Mouse (Mus musculus) testis, adult 2 months (tissue): ENCODE data around the gene Pcbd2. TPM values are rescaled to one million over a fixed set of nuclear protein-coding genes. Genes with fewer than 3 reads are reported as not detected.

Experiments
- H3K27ac ChIP-seq: fragments of 200-500 bp; 2 replicates; pipeline ENCODE4 v1.5.1; 2012; ENCODE audit warnings: low read depth, low read length; ENCODE audit not compliant: control insufficient read depth, insufficient read depth
- H3K27me3 ChIP-seq: fragments of 200-500 bp; 2 replicates; pipeline ENCODE4 v1.6.1; 2012; ENCODE audit warnings: mild to moderate bottlenecking, low read length, moderate library complexity; ENCODE audit not compliant: control insufficient read depth, insufficient read depth
- H3K36me3 ChIP-seq: fragments of 200-500 bp; 2 replicates; pipeline ENCODE4 v1.6.1; 2012; ENCODE audit warnings: mild to moderate bottlenecking, low read length; ENCODE audit not compliant: control insufficient read depth, insufficient read depth
- H3K4me1 ChIP-seq: fragments of 200-500 bp; 2 replicates; pipeline ENCODE4 v1.6.1; 2012; ENCODE audit warnings: low read length; ENCODE audit not compliant: control insufficient read depth, insufficient read depth
- H3K4me3 ChIP-seq: fragments of 200-500 bp; 2 replicates; pipeline ENCODE4 v1.5.1; 2012; ENCODE audit warnings: low read depth, mild to moderate bottlenecking, low read length, moderate library complexity, mixed read lengths; ENCODE audit not compliant: control insufficient read depth
- CTCF ChIP-seq: fragments of 200-500 bp; IDR thresholded peaks from 2 replicates; pipeline ENCODE4 v1.5.1; 2012; ENCODE audit warnings: low read depth, mild to moderate bottlenecking, inconsistent platforms, low read length, moderate library complexity; ENCODE audit not compliant: control insufficient read depth, insufficient read depth, insufficient replicate concordance
- POLR2A ChIP-seq: fragments of 200-500 bp; IDR thresholded peaks from 2 replicates; pipeline ENCODE4 v1.6.1; 2012; ENCODE audit warnings: low read depth, mild to moderate bottlenecking, inconsistent platforms, low read length, moderate library complexity; ENCODE audit not compliant: control insufficient read depth
- polyA plus RNA-seq: library from polyadenylated mRNA; depleted of rRNA; stranded (reverse); fragments of >200 nt; gene quantifications from 2 replicates; pipeline ENCODE4 v1.2.3, GENCODE M21; 2012

The Pcbd2 gene
- polyA plus RNA-seq, 1 experiment: 4.8 TPM

- H3K36me3 ChIP-seq: no peaks in the 10 kb centered on the region
- no peak overlapping the region for H3K27ac ChIP-seq
- TF ChIP-seq POLR2A (no peak), CTCF (no peak)
- H3K27me3 ChIP-seq: no peaks in the 10 kb centered on the region
- H3K4me3 ChIP-seq: no peak overlapping the region
- no peaks in the 10 kb centered on the region for H3K4me1 ChIP-seq
These were observed 6.7 kb downstream of the Pcbd2 start for GRCm38 (mm10) chr13:55733628-55734502.

- no peaks in the 10 kb centered on the region for H3K36me3 ChIP-seq
- no peak overlapping the region for H3K27ac ChIP-seq
These were observed 10.7 kb downstream of the Pcbd2 start for GRCm38 (mm10) chr13:55737885-55738284.

DNA sequence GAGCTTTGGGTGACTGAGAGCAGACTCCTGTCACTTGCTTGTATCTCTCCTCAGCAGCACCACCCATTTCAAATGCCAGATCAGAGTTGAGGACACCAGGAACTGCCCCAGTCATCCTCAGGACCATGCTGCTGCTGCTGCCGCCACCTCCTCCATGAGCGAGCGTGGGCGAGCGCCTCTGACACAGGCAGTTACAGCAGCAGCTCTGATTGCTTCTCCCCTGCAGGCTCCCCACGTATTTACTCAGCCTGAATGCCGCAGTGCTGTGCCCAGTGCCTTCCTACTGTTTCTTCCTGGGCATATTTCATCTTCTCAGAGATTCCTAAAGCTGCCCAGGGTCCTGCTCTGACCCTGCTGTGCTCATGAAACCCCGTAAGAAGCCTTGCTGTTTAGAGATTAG, 15.1 kb downstream of the Pcbd2 start:
- Histone ChIP-seq H3K36me3 (no peaks in the 10 kb centered on the region), H3K27me3 (no peaks in the 10 kb centered on the region), H3K4me3 (no peak overlapping the region), H3K27ac (no peak overlapping the region), H3K4me1 (no peaks in the 10 kb centered on the region)
- TF ChIP-seq CTCF: no peak
- no peak for TF ChIP-seq POLR2A

More at GRCm38 (mm10) chr13:55737885-55738284, 10.7 kb downstream of the Pcbd2 start:
- Histone ChIP-seq H3K4me3 (no peak overlapping the region), H3K4me1 (no peaks in the 10 kb centered on the region), H3K27me3 (no peaks in the 10 kb centered on the region)
- TF ChIP-seq CTCF (no peak), POLR2A (no peak)

DNA sequence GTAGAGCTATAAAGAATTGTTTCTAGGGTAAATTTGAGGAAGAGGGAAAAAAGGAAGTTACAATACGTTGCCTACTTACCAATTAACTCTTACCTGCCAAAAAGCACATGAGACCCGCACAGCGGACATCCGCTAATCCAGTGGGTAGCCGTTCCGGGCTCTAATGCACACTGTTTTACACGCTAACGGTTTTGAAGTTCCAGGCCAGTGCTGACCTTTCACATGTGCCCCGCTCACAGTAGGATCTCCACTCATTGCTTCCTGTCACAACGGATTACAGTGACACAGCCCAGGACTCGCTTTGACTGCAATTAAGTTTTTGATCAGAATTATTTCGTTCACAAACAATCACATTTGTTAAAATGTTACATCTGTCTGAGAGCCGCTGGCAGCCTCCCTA, 27.2 kb downstream of the Pcbd2 start:
- TF ChIP-seq CTCF: no peak
- TF ChIP-seq POLR2A: no peak
- H3K4me1 ChIP-seq: no peaks in the 10 kb centered on the region

DNA sequence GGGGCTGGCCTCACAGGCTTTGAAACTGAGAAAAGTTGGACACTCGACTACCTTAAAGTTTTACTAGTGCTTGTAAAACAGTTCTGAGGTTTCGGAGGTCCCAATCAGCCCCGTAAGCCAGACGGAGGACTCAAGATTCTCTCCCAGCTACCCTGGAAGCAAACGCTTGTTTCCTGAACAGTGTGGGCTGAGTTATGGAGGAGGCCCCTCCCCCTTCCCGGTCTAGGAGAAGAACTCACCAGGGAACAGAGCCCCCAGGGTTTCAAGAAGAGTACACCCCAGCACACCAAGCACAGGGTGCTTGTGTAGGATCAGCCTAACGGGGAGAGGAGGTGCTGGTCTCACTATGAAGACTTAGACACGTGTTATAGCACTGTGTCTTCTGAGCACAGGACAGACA, 29.6 kb downstream of the Pcbd2 start:
- Histone ChIP-seq H3K4me3 (no peak overlapping the region), H3K27me3 (no peaks in the 10 kb centered on the region), H3K36me3 (no peaks in the 10 kb centered on the region), H3K27ac (no peak overlapping the region), H3K4me1 (no peaks in the 10 kb centered on the region)
- TF ChIP-seq POLR2A (no peak), CTCF (no peak)

More for the DNA sequence above, 27.2 kb downstream of the Pcbd2 start:
- Histone ChIP-seq H3K27me3 (no peaks in the 10 kb centered on the region), H3K36me3 (no peaks in the 10 kb centered on the region), H3K4me3 (no peak overlapping the region), H3K27ac (no peak overlapping the region)

- no peaks in the 10 kb centered on the region for H3K27me3 ChIP-seq
- TF ChIP-seq CTCF (no peak), POLR2A (no peak)
- H3K4me1 ChIP-seq: no peaks in the 10 kb centered on the region
- no peak overlapping the region for H3K4me3 ChIP-seq
- H3K36me3 ChIP-seq: no peaks in the 10 kb centered on the region
- H3K27ac ChIP-seq: no peak overlapping the region
These were observed 30.5 kb downstream of the Pcbd2 start for GRCm38 (mm10) chr13:55757645-55758044.

DNA sequence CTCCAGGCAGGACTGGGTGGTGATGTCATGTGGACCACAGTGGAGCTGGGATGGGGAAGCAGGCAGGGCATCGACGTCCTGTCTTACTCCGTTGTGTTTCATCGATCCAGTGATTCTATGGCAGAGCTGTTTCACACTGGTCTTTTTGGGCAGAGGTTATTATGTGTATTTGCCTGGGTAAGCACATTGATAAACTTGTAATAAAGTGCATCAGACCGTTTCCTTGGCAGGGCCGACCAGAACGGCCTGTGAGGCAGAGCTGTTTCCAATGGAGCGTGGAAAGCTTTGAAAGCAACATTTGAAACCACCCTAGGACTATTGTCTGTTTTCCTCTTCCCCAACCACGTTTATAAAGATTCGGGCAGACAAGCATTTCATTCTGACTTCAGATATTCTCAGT, 33.4 kb downstream of the Pcbd2 start:
- no peak overlapping the region for H3K27ac ChIP-seq

More for the DNA sequence above, 33.4 kb downstream of the Pcbd2 start:
- no peaks in the 10 kb centered on the region for H3K27me3 ChIP-seq
- H3K4me1 ChIP-seq: no peaks in the 10 kb centered on the region
- no peak overlapping the region for H3K4me3 ChIP-seq
- no peaks in the 10 kb centered on the region for H3K36me3 ChIP-seq
- TF ChIP-seq POLR2A (no peak), CTCF (no peak)
